Mouse (Mus musculus): Measurements from ENCODE around the gene Dvl3. TPM values are rescaled to one million over a fixed set of nuclear protein-coding genes. Genes with fewer than 3 reads are reported as not detected.
A peak's percentile ranks its signal among the peaks of the same experiment; 100 is the strongest.

Dvl3 gene
- polyA plus RNA-seq, 1 experiment from 2014 or later = 51.1 TPM

DNA sequence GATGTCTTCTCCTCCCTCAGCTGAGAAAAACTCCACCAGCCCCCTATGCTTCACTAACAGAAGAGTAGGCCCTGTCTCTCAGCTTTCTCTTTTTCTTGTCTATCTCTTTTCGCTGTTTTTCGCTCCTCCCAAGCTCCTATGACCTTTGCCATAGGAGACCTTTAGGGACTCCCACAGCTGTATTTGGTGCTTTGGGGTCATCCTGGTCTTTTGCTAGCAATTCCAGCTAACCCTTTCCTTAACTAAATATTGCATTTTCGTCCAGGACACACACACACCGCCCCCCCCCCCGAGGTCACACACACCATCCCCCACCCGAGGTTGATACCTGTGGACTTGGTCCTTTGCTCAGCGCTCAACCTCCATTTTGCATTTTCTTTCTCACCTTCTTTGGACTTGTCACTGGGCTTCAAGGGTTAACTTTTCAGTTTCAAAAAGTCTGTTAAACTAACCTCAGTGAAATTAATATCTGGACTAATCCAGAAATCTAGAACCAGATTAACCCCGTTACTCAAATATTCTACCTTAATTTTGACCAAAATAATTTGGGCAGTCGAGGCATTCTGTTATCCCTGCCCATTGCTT, 19.4 kb downstream of the Dvl3 start:
- peaks cover 68% of the 10 kb centered on the region for H3K36me3 ChIP-seq
- H3K4me1 ChIP-seq (replicated peaks) = peaks cover 31% of the 10 kb centered on the region
- H3K9me3 ChIP-seq = no peaks in the 10 kb centered on the region
- no peaks in the 10 kb centered on the region for H3K27me3 ChIP-seq (ENCODE audit: insufficient read depth, poor library complexity, severe bottlenecking)
- H3K4me3 ChIP-seq = peak overlapping the region; percentile 79
- WGBS = 37% methylated on average over 9 of the region's 9 CpGs
- peak overlapping the region; percentile 97 for H3K27ac ChIP-seq
- no peak for DNase-seq (ENCODE audit: low spot score)

DNA sequence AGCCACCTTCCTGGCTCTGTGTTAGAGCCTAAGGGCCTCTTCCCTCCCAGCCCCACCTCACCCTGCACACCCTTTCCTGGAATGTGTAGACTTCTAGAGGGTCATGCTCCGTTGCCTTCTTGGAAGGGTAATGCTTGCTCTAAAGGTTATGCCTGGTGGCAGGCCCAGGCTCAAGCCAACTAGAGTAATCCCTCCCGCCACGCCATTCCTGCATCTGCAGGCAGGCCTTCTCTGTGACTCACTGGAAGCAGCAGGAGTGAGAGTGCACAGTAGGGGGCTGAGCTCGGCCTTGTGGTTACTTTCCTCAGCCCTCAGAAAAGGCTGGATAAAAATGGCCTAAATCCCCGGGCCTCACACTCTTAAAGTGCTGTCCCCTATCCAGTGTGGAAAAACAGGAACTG, 20.3 kb downstream of the Dvl3 start:
- H3K4me3 ChIP-seq = peak overlapping the region; percentile 79
- WGBS = 29% methylated on average over 5 of the region's 5 CpGs
- peak overlapping the region; percentile 74 for H3K27ac ChIP-seq
- H3K36me3 ChIP-seq = peaks cover 68% of the 10 kb centered on the region
- H3K9me3 ChIP-seq = no peaks in the 10 kb centered on the region
- no peaks in the 10 kb centered on the region for H3K27me3 ChIP-seq (ENCODE audit: insufficient read depth, poor library complexity, severe bottlenecking)
- DNase-seq (ENCODE audit: low spot score) = peak; percentile 10
- H3K4me1 ChIP-seq (replicated peaks) = peaks cover 31% of the 10 kb centered on the region

DNA sequence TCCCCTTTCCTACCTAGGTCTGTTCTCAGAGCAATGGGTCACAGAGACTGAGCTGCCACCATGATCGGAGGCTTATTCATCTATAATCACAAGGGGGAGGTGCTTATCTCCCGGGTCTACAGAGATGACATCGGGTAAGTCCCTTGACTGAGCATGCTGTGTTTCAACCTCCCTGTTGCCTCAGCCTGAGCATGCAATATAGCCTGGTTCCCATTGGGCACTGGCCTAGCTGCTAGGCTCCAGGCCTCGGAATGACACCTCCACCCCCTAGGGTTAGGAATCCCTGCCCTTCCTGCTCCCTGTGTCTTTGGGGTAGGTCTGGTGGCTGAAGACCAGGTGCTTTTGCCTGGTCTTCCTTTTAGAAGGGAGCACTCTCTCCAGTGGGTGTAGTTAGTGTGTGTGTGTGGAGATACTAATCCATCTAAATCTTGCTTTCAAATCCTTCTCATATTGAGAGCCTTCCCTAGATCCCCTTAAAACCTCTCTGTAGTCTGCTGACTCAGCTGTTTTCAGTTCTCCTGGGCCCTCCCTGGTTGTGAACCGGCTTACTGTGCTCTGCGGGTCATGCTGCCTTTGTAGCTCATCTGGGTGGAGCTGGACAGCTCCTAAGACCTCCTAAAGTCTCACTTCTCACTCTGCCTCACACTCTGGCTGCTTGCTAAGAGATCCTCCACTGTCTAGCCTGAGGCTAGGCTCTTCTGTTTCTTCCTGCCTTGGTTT, 21.0 kb downstream of the Dvl3 start:
- WGBS = 43% methylated on average over 6 of the region's 6 CpGs
- H3K27me3 ChIP-seq (ENCODE audit: insufficient read depth, poor library complexity, severe bottlenecking) = no peaks in the 10 kb centered on the region
- H3K36me3 ChIP-seq = peaks cover 68% of the 10 kb centered on the region
- peak overlapping the region; percentile 74 for H3K27ac ChIP-seq
- H3K9me3 ChIP-seq = no peaks in the 10 kb centered on the region
- no peak for DNase-seq (ENCODE audit: low spot score)
- H3K4me3 ChIP-seq = peak overlapping the region; percentile 79
- peaks cover 31% of the 10 kb centered on the region for H3K4me1 ChIP-seq (replicated peaks)

DNA sequence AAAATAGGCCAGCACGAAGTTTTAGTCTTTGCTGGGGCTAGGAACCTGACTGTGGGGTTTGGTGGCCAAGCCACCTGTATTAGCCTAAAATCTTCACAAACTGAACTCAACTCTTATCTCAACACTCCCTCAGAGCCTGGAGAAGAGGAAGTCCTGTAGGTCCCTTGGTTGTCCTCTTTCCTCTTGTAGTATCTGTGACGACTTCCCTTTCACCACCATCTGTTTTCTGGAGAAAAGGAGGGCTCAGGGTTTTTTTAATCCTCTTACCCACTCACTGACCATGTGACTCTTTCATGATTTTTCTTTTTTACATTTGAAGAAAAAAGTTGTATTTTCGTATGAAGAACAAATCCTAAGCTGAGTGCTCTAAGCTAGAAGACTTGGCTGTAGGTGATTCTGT, 22.9 kb downstream of the Dvl3 start:
- no peaks in the 10 kb centered on the region for H3K9me3 ChIP-seq
- 78% methylated on average over 3 of the region's 3 CpGs for WGBS
- H3K36me3 ChIP-seq = peaks cover 74% of the 10 kb centered on the region
- H3K27me3 ChIP-seq (ENCODE audit: insufficient read depth, poor library complexity, severe bottlenecking) = no peaks in the 10 kb centered on the region
- H3K27ac ChIP-seq = no peak overlapping the region
- no peak for DNase-seq (ENCODE audit: low spot score)
- no peak overlapping the region for H3K4me3 ChIP-seq
- H3K4me1 ChIP-seq (replicated peaks) = peaks cover 31% of the 10 kb centered on the region

GRCm38 (mm10) chr16:20540438-20540837, 23.7 kb downstream of the Dvl3 start:
- peaks cover 31% of the 10 kb centered on the region for H3K4me1 ChIP-seq (replicated peaks)
- DNase-seq (ENCODE audit: low spot score) = no peak
- H3K27ac ChIP-seq = no peak overlapping the region
- no peaks in the 10 kb centered on the region for H3K27me3 ChIP-seq (ENCODE audit: insufficient read depth, poor library complexity, severe bottlenecking)
- 88% methylated on average over 4 of the region's 4 CpGs for WGBS
- H3K9me3 ChIP-seq = no peaks in the 10 kb centered on the region
- no peak overlapping the region for H3K4me3 ChIP-seq
- peaks cover 82% of the 10 kb centered on the region for H3K36me3 ChIP-seq

DNA sequence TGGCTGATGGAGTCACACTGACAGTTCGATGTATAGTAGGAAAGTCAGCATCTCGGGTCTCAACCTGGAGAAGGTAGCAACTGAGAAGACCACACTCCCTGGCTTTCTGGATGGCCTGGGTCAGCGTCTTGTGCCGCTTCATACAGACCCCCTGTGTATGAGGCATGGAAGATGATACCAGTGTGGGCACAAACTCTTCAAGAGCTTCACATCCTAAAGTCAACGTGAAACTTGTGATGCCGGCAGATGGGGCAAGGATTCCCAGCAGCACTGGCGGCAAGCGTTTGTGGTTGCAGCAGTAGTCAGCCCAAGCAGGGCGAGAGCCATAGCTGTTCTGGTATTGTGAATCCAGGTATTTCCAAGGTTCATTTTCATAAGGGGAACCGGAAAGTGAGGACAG, 28.9 kb downstream of the Dvl3 start:
- H3K36me3 ChIP-seq = peaks cover 64% of the 10 kb centered on the region
- H3K27me3 ChIP-seq (ENCODE audit: insufficient read depth, poor library complexity, severe bottlenecking) = no peaks in the 10 kb centered on the region
- no peak overlapping the region for H3K4me3 ChIP-seq
- 92% methylated on average over 10 of the region's 10 CpGs for WGBS
- no peak for DNase-seq (ENCODE audit: low spot score)
- no peak overlapping the region for H3K27ac ChIP-seq
- no peaks in the 10 kb centered on the region for H3K9me3 ChIP-seq
- peaks cover 18% of the 10 kb centered on the region for H3K4me1 ChIP-seq (replicated peaks)

- H3K4me3 ChIP-seq = peak overlapping the region; percentile 68
- WGBS = 60% methylated on average over 5 of the region's 5 CpGs
- H3K27me3 ChIP-seq (ENCODE audit: insufficient read depth, poor library complexity, severe bottlenecking) = no peaks in the 10 kb centered on the region
- DNase-seq (ENCODE audit: low spot score) = no peak
- no peak overlapping the region for H3K27ac ChIP-seq
- peaks cover 63% of the 10 kb centered on the region for H3K36me3 ChIP-seq
- no peaks in the 10 kb centered on the region for H3K9me3 ChIP-seq
- peaks cover 18% of the 10 kb centered on the region for H3K4me1 ChIP-seq (replicated peaks)
Measured at GRCm38 (mm10) chr16:20547423-20547822, 30.6 kb downstream of the Dvl3 start.

GRCm38 (mm10) chr16:20548096-20548948, 31.5 kb downstream of the Dvl3 start, which contains the start of gene Abcf3:
TSS of gene Abcf3 (plus strand) at chr16:20548577.
- peak; percentile 98 for DNase-seq (ENCODE audit: low spot score)
- Histone ChIP-seq H3K27ac (peak within 1 kb of the TSS; percentile 88), H3K4me1 (replicated peaks) (peaks cover 18% of the 10 kb centered on the region), H3K9me3 (no peaks in the 10 kb centered on the region), H3K36me3 (peaks cover 64% of the 10 kb centered on the region), H3K4me3 (peak within 1 kb of the TSS; percentile 68), H3K27me3 (ENCODE audit: insufficient read depth, poor library complexity, severe bottlenecking) (no peaks in the 10 kb centered on the region)
- WGBS = under 1% methylated on average over 56 of the region's 56 CpGs

DNA sequence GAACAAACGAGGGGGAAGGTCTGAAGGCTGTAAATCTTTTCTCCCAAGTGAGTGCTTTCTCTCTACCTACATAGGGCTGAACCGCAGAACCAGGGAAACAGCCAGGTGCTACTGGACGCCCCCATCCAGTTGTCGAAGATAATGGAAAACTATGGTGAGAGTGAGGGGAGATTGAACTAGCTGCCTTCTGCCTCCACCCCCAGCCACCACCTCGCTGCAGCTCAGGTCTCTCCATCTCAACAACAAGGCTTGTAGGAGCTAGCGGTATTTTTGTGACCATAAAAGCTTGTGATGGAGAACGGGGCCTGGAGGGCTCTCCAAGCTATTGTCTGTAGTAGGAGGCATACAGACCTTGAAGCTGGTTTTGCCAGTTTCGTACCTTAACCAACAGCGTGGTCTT, 32.4 kb downstream of the Dvl3 start:
- Histone ChIP-seq H3K36me3 (peaks cover 66% of the 10 kb centered on the region), H3K27ac (peak overlapping the region; percentile 88), H3K27me3 (ENCODE audit: insufficient read depth, poor library complexity, severe bottlenecking) (no peaks in the 10 kb centered on the region), H3K9me3 (no peaks in the 10 kb centered on the region), H3K4me3 (peak overlapping the region; percentile 68), H3K4me1 (replicated peaks) (peaks cover 18% of the 10 kb centered on the region)
- no peak for DNase-seq (ENCODE audit: low spot score)
- WGBS = 56% methylated on average over 9 of the region's 9 CpGs

- WGBS = 96% methylated on average over 5 of the region's 5 CpGs
- Histone ChIP-seq H3K4me3 (no peak overlapping the region), H3K27ac (no peak overlapping the region), H3K27me3 (ENCODE audit: insufficient read depth, poor library complexity, severe bottlenecking) (no peaks in the 10 kb centered on the region), H3K36me3 (peaks cover 62% of the 10 kb centered on the region), H3K9me3 (no peaks in the 10 kb centered on the region), H3K4me1 (replicated peaks) (peaks cover 18% of the 10 kb centered on the region)
- DNase-seq (ENCODE audit: low spot score) = no peak
Measured at GRCm38 (mm10) chr16:20551691-20552090, 34.9 kb downstream of the Dvl3 start.

- H3K27ac ChIP-seq = no peak overlapping the region
- H3K4me1 ChIP-seq (replicated peaks) = peaks cover 16% of the 10 kb centered on the region
- H3K4me3 ChIP-seq = no peak overlapping the region
- H3K27me3 ChIP-seq (ENCODE audit: insufficient read depth, poor library complexity, severe bottlenecking) = no peaks in the 10 kb centered on the region
- peaks cover 70% of the 10 kb centered on the region for H3K36me3 ChIP-seq
- WGBS = 88% methylated on average over 1 of the region's 1 CpGs
- no peaks in the 10 kb centered on the region for H3K9me3 ChIP-seq
- no peak for DNase-seq (ENCODE audit: low spot score)
Measured at GRCm38 (mm10) chr16:20552594-20552993, 35.8 kb downstream of the Dvl3 start.

- H3K36me3 ChIP-seq = peaks cover 92% of the 10 kb centered on the region
- H3K9me3 ChIP-seq = no peaks in the 10 kb centered on the region
- WGBS = 93% methylated on average over 6 of the region's 6 CpGs
- H3K27me3 ChIP-seq (ENCODE audit: insufficient read depth, poor library complexity, severe bottlenecking) = no peaks in the 10 kb centered on the region
- H3K4me3 ChIP-seq = no peak overlapping the region
- no peak overlapping the region for H3K27ac ChIP-seq
- no peak for DNase-seq (ENCODE audit: low spot score)
- H3K4me1 ChIP-seq (replicated peaks) = no peaks in the 10 kb centered on the region
Measured at GRCm38 (mm10) chr16:20555000-20555399, 38.2 kb downstream of the Dvl3 start.

GRCm38 (mm10) chr16:20557381-20557780, 40.6 kb downstream of the Dvl3 start:
- Histone ChIP-seq H3K27ac (no peak overlapping the region), H3K4me3 (no peak overlapping the region), H3K9me3 (no peaks in the 10 kb centered on the region), H3K36me3 (peaks cover 93% of the 10 kb centered on the region), H3K4me1 (replicated peaks) (no peaks in the 10 kb centered on the region), H3K27me3 (ENCODE audit: insufficient read depth, poor library complexity, severe bottlenecking) (no peaks in the 10 kb centered on the region)
- WGBS = 84% methylated on average over 7 of the region's 7 CpGs
- no peak for DNase-seq (ENCODE audit: low spot score)
